Mouse (Mus musculus) C2C12 (cell line): ENCODE results near the gene Misp. TPM values are rescaled to one million over a fixed set of nuclear protein-coding genes. Genes with fewer than 3 reads are reported as not detected.
A peak's percentile ranks its signal among the peaks of the same experiment; 100 is the strongest.

Source experiments
- H3K27me3 ChIP-seq: one replicate; pipeline ENCODE4 v1.6.1; 2011; ENCODE audit not compliant: control insufficient read depth, insufficient read depth, insufficient read length
- H3K36me3 ChIP-seq: one replicate; pipeline ENCODE4 v1.6.1; 2011; ENCODE audit not compliant: control insufficient read depth, insufficient read depth
- H3K4me3 ChIP-seq: one replicate; pipeline ENCODE4 v1.5.1; 2011; ENCODE audit warnings: mild to moderate bottlenecking, control low read depth; ENCODE audit not compliant: poor library complexity, insufficient read depth, severe bottlenecking
- H3K79me2 ChIP-seq: one replicate; pipeline ENCODE4 v1.6.1; 2011; ENCODE audit not compliant: control insufficient read depth, insufficient read depth
- H3K79me3 ChIP-seq: one replicate; pipeline ENCODE4 v1.6.1; 2011; ENCODE audit warnings: low read depth, control low read depth
- H3ac ChIP-seq: one replicate; pipeline ENCODE3; 2011; ENCODE audit warnings: low read depth; ENCODE audit not compliant: control insufficient read depth, insufficient read length
- CEBPB ChIP-seq: IDR thresholded peaks from one replicate; pipeline ENCODE4 v1.6.1; 2011; ENCODE audit warnings: low read depth, mild to moderate bottlenecking, control low read depth, moderate library complexity
- CTCF ChIP-seq: IDR thresholded peaks from one replicate; pipeline ENCODE4 v1.5.1; 2011; ENCODE audit not compliant: control insufficient read depth, insufficient read depth, insufficient read length
- FOSL1 ChIP-seq: IDR thresholded peaks from one replicate; pipeline ENCODE4 v1.8.0; 2011; ENCODE audit warnings: mild to moderate bottlenecking, low read length; ENCODE audit not compliant: poor library complexity, insufficient read depth, severe bottlenecking
- MAX ChIP-seq: IDR thresholded peaks from one replicate; pipeline ENCODE4 v1.6.1; 2011; ENCODE audit warnings: mild to moderate bottlenecking, control low read depth
- MYOD1 ChIP-seq: IDR thresholded peaks from one replicate; pipeline ENCODE4 v1.6.1; 2011; ENCODE audit warnings: low read depth; ENCODE audit not compliant: control insufficient read depth, insufficient read length
- MYOG ChIP-seq: IDR thresholded peaks from one replicate; pipeline ENCODE4 v1.6.1; 2011; ENCODE audit not compliant: control insufficient read depth, insufficient read length; ENCODE audit errors: extremely low read depth
- USF1 ChIP-seq: IDR thresholded peaks from one replicate; pipeline ENCODE4 v1.6.1; 2011; ENCODE audit warnings: low read depth, mild to moderate bottlenecking, control low read depth, moderate library complexity
- long read RNA-seq, 2 experiments: library from polyadenylated mRNA; unstranded; transcript quantifications; one replicate each; pipeline ENCODE4 v2.0.0; 2019 to 2020
- polyA plus RNA-seq: library from polyadenylated mRNA; unstranded; fragments of >200 nt; fragmentation: generic; extraction: Trizol; gene quantifications from one replicate; pipeline ENCODE4 v1.2.1, GENCODE M21; 2012; ENCODE audit warnings: missing spikeins

Misp gene
- not detected for polyA plus RNA-seq
- long read RNA-seq, experiment 1: 0 reads
- long read RNA-seq, experiment 2: 0 reads

GRCm38 (mm10) chr10:79820782-79821181 lies at the start of gene Misp:
TSS of gene Misp (plus strand) at chr10:79820989.
- Histone ChIP-seq H3K4me3 (no peak within 1 kb of the TSS), H3K79me3 (no peaks in the 10 kb centered on the region), H3ac (no peak within 1 kb of the TSS), H3K36me3 (no peaks in the 10 kb centered on the region), H3K79me2 (no peaks in the 10 kb centered on the region), H3K27me3 (peaks cover 3% of the 10 kb centered on the region)
- TF ChIP-seq CEBPB (no peak), MYOG (no peak), FOSL1 (no peak), CTCF (no peak), USF1 (no peak), MAX (no peak), MYOD1 (no peak)

DNA sequence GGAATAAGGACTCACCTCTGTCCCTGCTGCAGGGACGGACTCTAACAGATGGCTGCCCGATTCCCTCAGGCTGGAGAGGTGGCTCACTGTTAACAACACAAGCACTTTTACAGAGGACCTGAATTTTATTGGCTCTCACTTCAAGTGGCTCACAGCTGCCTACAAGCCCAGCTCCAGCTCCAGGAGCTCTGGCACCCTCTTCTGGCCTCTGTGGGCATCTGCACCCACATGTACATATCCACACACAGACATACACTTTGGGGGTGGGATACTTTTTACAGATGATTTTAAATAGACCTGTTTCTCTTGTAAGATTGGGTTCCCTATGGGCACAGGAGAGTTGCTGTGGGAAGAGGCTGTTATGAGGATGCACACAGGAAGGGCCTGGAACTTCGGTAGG lies 48.5 kb upstream of the Misp start:
- H3K27me3 ChIP-seq: no peaks in the 10 kb centered on the region
- H3K36me3 ChIP-seq: no peaks in the 10 kb centered on the region
- TF ChIP-seq CTCF (no peak), USF1 (no peak), MAX (no peak), MYOG (no peak), FOSL1 (no peak), CEBPB (no peak), MYOD1 (no peak)
- no peaks in the 10 kb centered on the region for H3K79me2 ChIP-seq
- H3ac ChIP-seq: no peak overlapping the region
- no peak overlapping the region for H3K4me3 ChIP-seq
- H3K79me3 ChIP-seq: no peaks in the 10 kb centered on the region

- H3K79me3 ChIP-seq: no peaks in the 10 kb centered on the region
- H3K4me3 ChIP-seq: no peak overlapping the region
- H3K27me3 ChIP-seq: no peaks in the 10 kb centered on the region
- H3K79me2 ChIP-seq: no peaks in the 10 kb centered on the region
- no peak for TF ChIP-seq USF1
- TF ChIP-seq FOSL1: no peak
- TF ChIP-seq MAX: no peak
- TF ChIP-seq CTCF: no peak
- TF ChIP-seq MYOD1: no peak
- TF ChIP-seq CEBPB: no peak
- TF ChIP-seq MYOG: no peak
- no peaks in the 10 kb centered on the region for H3K36me3 ChIP-seq
- no peak overlapping the region for H3ac ChIP-seq
These were observed 47.6 kb upstream of the Misp start for GRCm38 (mm10) chr10:79773208-79773607.

DNA sequence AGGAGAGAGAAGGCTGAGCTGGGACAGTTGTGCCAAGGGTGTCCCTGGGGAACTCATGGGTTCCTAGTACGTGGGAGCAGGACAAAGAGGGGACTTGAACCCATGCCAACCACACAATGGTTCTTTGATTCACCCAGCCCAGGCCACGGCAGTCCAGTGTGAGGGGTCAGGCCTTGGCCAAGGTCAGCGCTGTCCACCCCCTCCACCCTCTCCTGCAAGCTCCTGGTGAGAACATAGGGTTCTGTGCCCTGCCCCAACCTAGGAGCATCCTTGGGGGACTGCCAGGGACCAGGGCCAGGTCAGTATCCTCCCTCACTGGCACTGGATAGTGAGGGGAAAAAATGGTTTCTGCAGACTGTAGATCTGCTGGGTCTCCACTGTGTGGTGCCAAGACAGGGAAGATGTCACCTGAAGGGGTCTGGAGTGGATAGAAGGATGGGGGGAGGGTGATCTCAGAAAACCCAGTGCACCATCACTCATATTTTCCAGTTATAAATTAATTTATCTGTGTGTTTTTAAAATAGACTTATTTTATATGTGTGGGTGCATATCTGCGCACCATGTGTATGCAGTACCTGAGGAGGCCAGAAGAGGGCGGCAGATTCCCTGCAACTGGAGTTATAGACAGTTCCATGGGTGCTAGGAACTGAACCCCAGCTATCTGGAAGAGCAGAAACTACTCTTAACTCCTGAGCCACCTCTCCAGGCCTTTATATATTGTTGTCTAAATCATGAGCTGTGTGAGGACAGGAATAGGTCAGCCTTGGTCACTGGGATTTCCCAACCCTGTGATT lies 46.1 kb upstream of the Misp start:
- Histone ChIP-seq H3ac (no peak overlapping the region), H3K36me3 (no peaks in the 10 kb centered on the region), H3K27me3 (no peaks in the 10 kb centered on the region), H3K79me2 (no peaks in the 10 kb centered on the region), H3K4me3 (no peak overlapping the region), H3K79me3 (no peaks in the 10 kb centered on the region)
- no peak for TF ChIP-seq CTCF
- no peak for TF ChIP-seq MYOD1
- TF ChIP-seq MAX: no peak
- no peak for TF ChIP-seq USF1
- TF ChIP-seq MYOG: no peak
- TF ChIP-seq FOSL1: no peak
- no peak for TF ChIP-seq CEBPB

DNA sequence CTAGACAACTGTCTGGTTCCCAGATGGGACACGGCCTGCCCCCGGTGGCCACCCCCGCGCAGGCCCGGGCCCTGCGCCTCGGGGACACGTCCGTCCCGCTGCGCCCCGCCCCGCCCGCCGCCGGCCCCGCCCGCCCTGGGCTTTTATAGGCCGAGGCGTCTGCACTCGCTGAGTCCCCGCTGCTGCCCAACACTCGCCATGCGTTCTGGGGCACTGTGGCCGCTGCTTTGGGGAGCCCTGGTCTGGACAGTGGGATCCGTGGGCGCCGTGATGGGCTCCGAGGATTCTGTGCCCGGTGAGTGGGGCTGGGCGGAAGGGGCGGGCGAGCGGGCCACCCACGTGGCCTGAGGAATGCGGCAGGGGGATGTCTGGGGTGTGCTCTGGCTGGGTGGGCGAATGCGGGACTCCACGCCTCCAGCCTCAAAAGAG lies 43.7 kb upstream of the Misp start, which contains the start of gene Fstl3:
Gene Fstl3, plus strand, starts transcription at position 170 of the 429 bp plus-strand sequence.
- H3K4me3 ChIP-seq: peak within 1 kb of the TSS; percentile 21
- no peaks in the 10 kb centered on the region for H3K27me3 ChIP-seq
- H3ac ChIP-seq: peak within 1 kb of the TSS; percentile 60
- no peak for TF ChIP-seq CTCF
- no peak for TF ChIP-seq MAX
- no peak for TF ChIP-seq MYOG
- no peak for TF ChIP-seq FOSL1
- no peak for TF ChIP-seq CEBPB
- TF ChIP-seq MYOD1: no peak
- peak; percentile 14 for TF ChIP-seq USF1
- H3K36me3 ChIP-seq: no peaks in the 10 kb centered on the region
- no peaks in the 10 kb centered on the region for H3K79me2 ChIP-seq
- no peaks in the 10 kb centered on the region for H3K79me3 ChIP-seq

GRCm38 (mm10) chr10:79778006-79778405 lies 42.8 kb upstream of the Misp start:
- no peak overlapping the region for H3K4me3 ChIP-seq
- no peaks in the 10 kb centered on the region for H3K36me3 ChIP-seq
- no peaks in the 10 kb centered on the region for H3K27me3 ChIP-seq

More at GRCm38 (mm10) chr10:79778006-79778405, 42.8 kb upstream of the Misp start:
- H3ac ChIP-seq: peak overlapping the region; percentile 51
- TF ChIP-seq FOSL1: peak; percentile 5
- TF ChIP-seq MAX: no peak
- H3K79me3 ChIP-seq: no peaks in the 10 kb centered on the region
- H3K79me2 ChIP-seq: no peaks in the 10 kb centered on the region
